Mouse (Mus musculus): ENCODE data around the gene Med13l. TPM values are rescaled to one million over a fixed set of nuclear protein-coding genes. Genes with fewer than 3 reads are reported as not detected.
A peak's percentile ranks its signal among the peaks of the same experiment; 100 is the strongest.

Gene Med13l
- total and polyA plus RNA-seq, 2 experiments from 2014 or later: 12.5 to 31.0 TPM

- no peaks in the 10 kb centered on the region for H3K9me3 ChIP-seq (ENCODE audit: low read length)
- WGBS: 51% methylated on average over 7 of the region's 7 CpGs
- H3K4me2 ChIP-seq (ENCODE audit: low read depth): no peak overlapping the region
- no peak for ATAC-seq
- H3K9ac ChIP-seq: no peak overlapping the region
- no peaks in the 10 kb centered on the region for H3K36me3 ChIP-seq (ENCODE audit: insufficient read depth)
- peaks cover 14% of the 10 kb centered on the region; the same call in 1 of the 2 replicates for H3K4me1 ChIP-seq (ENCODE audit: insufficient read depth)
- no peak for TF ChIP-seq CTCF (IDR thresholded peaks at IDR 0.05; ENCODE audit: low read depth)
- H3K27me3 ChIP-seq (ENCODE audit: insufficient read depth, low read length): no peaks in the 10 kb centered on the region
- no peak overlapping the region for H3K27ac ChIP-seq (ENCODE audit: low read depth, low read length)
- H3K4me3 ChIP-seq (ENCODE audit: low read depth, low read length): no peak overlapping the region
- no peak for DNase-seq
Measured at GRCm38 (mm10) chr5:118574997-118575396, 14.5 kb downstream of the Med13l start.

DNA sequence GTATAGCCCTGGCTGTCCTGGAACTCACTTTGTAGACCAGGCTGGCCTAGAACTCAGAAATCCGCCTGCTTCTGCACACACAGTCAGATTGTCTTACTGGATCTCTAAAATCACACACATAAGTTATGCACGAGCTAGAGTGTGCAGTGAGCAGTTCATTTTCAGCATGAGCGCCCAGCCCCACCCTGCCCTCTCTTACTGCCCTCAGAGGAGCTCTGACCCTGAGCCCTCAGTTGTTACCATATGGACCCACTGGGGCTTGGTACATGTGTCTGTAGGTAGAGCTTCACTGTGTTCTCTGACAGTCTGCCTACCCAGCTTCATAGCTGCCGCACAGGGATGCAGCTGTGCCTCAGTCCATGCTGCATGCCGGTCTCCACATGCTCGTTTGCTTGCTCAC is 15.4 kb downstream of the Med13l start:
- no peak for ATAC-seq
- Histone ChIP-seq H3K4me3 (ENCODE audit: low read depth, low read length) (no peak overlapping the region), H3K27me3 (ENCODE audit: insufficient read depth, low read length) (no peaks in the 10 kb centered on the region), H3K36me3 (ENCODE audit: insufficient read depth) (no peaks in the 10 kb centered on the region), H3K27ac (ENCODE audit: low read depth, low read length) (no peak overlapping the region), H3K4me1 (ENCODE audit: insufficient read depth) (peaks cover 9% of the 10 kb centered on the region; the same call in 1 of the 2 replicates), H3K9ac (no peak overlapping the region), H3K4me2 (ENCODE audit: low read depth) (no peak overlapping the region), H3K9me3 (ENCODE audit: low read length) (no peaks in the 10 kb centered on the region)
- DNase-seq: no peak
- WGBS: 53% methylated on average over 6 of the region's 6 CpGs
- no peak for TF ChIP-seq CTCF (IDR thresholded peaks at IDR 0.05; ENCODE audit: low read depth)

DNA sequence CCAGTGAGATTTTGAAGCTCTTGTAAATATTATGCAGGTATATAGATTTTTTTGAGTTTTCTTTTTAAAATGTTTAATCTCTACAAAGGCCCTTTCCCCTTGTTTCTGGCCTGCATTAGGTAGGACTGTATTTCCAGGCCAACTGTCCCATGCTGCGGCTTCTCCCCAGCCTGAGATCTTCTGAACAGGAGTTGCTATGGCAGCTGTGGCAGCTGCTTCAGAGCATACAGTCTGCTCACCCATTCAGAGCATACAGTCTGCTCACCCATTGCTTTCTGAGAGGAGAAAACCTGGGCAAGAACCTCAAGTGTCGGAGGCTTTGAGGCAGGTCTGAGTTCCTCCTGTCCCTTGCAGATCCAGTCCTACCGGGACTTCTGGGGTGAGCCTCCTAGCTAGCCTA is 16.3 kb downstream of the Med13l start:
- Histone ChIP-seq H3K36me3 (ENCODE audit: insufficient read depth) (no peaks in the 10 kb centered on the region), H3K4me2 (ENCODE audit: low read depth) (no peak overlapping the region), H3K9me3 (ENCODE audit: low read length) (no peaks in the 10 kb centered on the region), H3K27ac (ENCODE audit: low read depth, low read length) (peak overlapping the region; percentile 45; the same call in 1 of the 2 replicates), H3K27me3 (ENCODE audit: insufficient read depth, low read length) (no peaks in the 10 kb centered on the region), H3K9ac (no peak overlapping the region), H3K4me1 (ENCODE audit: insufficient read depth) (peaks cover 9% of the 10 kb centered on the region; the same call in 1 of the 2 replicates), H3K4me3 (ENCODE audit: low read depth, low read length) (no peak overlapping the region)
- WGBS: 39% methylated on average over 3 of the region's 3 CpGs
- ATAC-seq (peak; percentile 55), DNase-seq (peak; percentile 40)
- no peak for TF ChIP-seq CTCF (IDR thresholded peaks at IDR 0.05; ENCODE audit: low read depth)

DNA sequence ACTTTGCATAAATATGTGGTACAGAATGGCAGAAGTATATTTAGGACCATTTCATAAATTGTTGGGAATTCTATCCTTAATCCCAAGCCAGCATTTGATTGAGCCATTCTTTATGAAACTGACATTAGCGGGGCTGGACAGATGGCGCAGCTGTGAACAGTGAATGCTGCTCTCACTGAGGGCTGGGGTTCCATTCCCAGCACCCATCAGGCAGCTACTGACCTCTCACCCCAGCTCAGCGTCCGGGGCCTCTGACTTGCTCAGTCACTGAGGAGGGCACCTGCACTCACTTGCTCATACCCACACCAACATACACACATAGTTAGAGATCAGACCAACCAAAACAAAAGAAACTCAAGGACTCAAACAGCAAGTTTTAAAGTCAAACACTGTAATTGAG is 24.9 kb downstream of the Med13l start:
- no peak overlapping the region for H3K9ac ChIP-seq
- TF ChIP-seq CTCF (IDR thresholded peaks at IDR 0.05; ENCODE audit: low read depth): no peak
- H3K4me2 ChIP-seq (ENCODE audit: low read depth): no peak overlapping the region
- no peaks in the 10 kb centered on the region for H3K9me3 ChIP-seq (ENCODE audit: low read length)
- no peak overlapping the region for H3K4me3 ChIP-seq (ENCODE audit: low read depth, low read length)
- H3K36me3 ChIP-seq (ENCODE audit: insufficient read depth): no peaks in the 10 kb centered on the region
- no peak for ATAC-seq
- no peaks in the 10 kb centered on the region for H3K27me3 ChIP-seq (ENCODE audit: insufficient read depth, low read length)
- H3K4me1 ChIP-seq (ENCODE audit: insufficient read depth): peaks cover 10% of the 10 kb centered on the region; the same call in 1 of the 2 replicates
- DNase-seq: no peak
- no peak overlapping the region for H3K27ac ChIP-seq (ENCODE audit: low read depth, low read length)
- WGBS: 52% methylated on average over 4 of the region's 4 CpGs

DNA sequence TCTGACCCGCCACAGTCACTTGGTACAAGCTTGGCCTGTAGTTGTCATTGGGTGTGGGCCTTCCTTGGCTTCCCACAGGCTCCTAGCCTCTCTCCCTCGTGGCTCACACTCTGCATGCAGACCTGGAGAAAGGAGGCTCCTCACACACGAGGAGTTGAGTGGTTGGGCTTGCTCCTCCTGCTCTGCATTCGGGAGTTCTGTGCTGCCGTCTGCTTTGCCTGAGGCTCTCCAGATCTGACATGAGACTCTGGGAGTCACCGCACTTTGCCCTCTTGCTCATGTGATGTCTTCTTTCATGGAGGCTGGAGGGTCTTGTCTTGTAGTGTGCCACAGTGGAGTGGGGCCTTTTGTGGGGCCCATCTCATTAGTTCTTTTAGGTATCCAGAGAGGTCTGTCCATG is 26.1 kb downstream of the Med13l start:
- WGBS: 63% methylated on average over 6 of the region's 6 CpGs
- no peak overlapping the region for H3K9ac ChIP-seq
- H3K36me3 ChIP-seq (ENCODE audit: insufficient read depth): no peaks in the 10 kb centered on the region
- H3K4me3 ChIP-seq (ENCODE audit: low read depth, low read length): no peak overlapping the region
- no peak overlapping the region for H3K4me2 ChIP-seq (ENCODE audit: low read depth)
- no peak overlapping the region for H3K27ac ChIP-seq (ENCODE audit: low read depth, low read length)
- no peak for TF ChIP-seq CTCF (IDR thresholded peaks at IDR 0.05; ENCODE audit: low read depth)
- no peaks in the 10 kb centered on the region for H3K27me3 ChIP-seq (ENCODE audit: insufficient read depth, low read length)
- DNase-seq (no peak), ATAC-seq (no peak)
- peaks cover 22% of the 10 kb centered on the region for H3K4me1 ChIP-seq (ENCODE audit: insufficient read depth)
- no peaks in the 10 kb centered on the region for H3K9me3 ChIP-seq (ENCODE audit: low read length)

- ATAC-seq: no peak
- H3K9ac ChIP-seq: no peak overlapping the region
- TF ChIP-seq CTCF (IDR thresholded peaks at IDR 0.05; ENCODE audit: low read depth): no peak
- H3K9me3 ChIP-seq (ENCODE audit: low read length): no peaks in the 10 kb centered on the region
- WGBS: 81% methylated on average over 6 of the region's 6 CpGs
- no peaks in the 10 kb centered on the region for H3K36me3 ChIP-seq (ENCODE audit: insufficient read depth)
- no peak overlapping the region for H3K27ac ChIP-seq (ENCODE audit: low read depth, low read length)
- H3K4me1 ChIP-seq (ENCODE audit: insufficient read depth): peaks cover 30% of the 10 kb centered on the region
- no peak overlapping the region for H3K4me2 ChIP-seq (ENCODE audit: low read depth)
- DNase-seq: no peak
- no peak overlapping the region for H3K4me3 ChIP-seq (ENCODE audit: low read depth, low read length)
- H3K27me3 ChIP-seq (ENCODE audit: insufficient read depth, low read length): no peaks in the 10 kb centered on the region
Measured at GRCm38 (mm10) chr5:118588381-118588925, 28.0 kb downstream of the Med13l start.

- no peak for TF ChIP-seq CTCF (IDR thresholded peaks at IDR 0.05; ENCODE audit: low read depth)
- no peak overlapping the region for H3K4me3 ChIP-seq (ENCODE audit: low read depth, low read length)
- no peak for ATAC-seq
- peaks cover 30% of the 10 kb centered on the region for H3K4me1 ChIP-seq (ENCODE audit: insufficient read depth)
- no peaks in the 10 kb centered on the region for H3K27me3 ChIP-seq (ENCODE audit: insufficient read depth, low read length)
- H3K36me3 ChIP-seq (ENCODE audit: insufficient read depth): no peaks in the 10 kb centered on the region
- DNase-seq: no peak
- H3K4me2 ChIP-seq (ENCODE audit: low read depth): no peak overlapping the region
- H3K9me3 ChIP-seq (ENCODE audit: low read length): no peaks in the 10 kb centered on the region
- WGBS: 78% methylated on average over 11 of the region's 11 CpGs
- no peak overlapping the region for H3K9ac ChIP-seq
- no peak overlapping the region for H3K27ac ChIP-seq (ENCODE audit: low read depth, low read length)
Measured at GRCm38 (mm10) chr5:118589186-118589892, 28.9 kb downstream of the Med13l start.

All from forebrain, postnatal 0 days (tissue).